Mouse (Mus musculus): ENCODE results near the gene Nfu1. TPM values are rescaled to one million over a fixed set of nuclear protein-coding genes. Genes with fewer than 3 reads are reported as not detected.

Nfu1 gene
- polyA plus RNA-seq, 1 experiment from 2014 or later: 75.6 TPM

GRCm38 (mm10) chr6:87070641-87071040 is 61.6 kb downstream of the Nfu1 start:
- Histone ChIP-seq H3K4me2 (replicated peaks; ENCODE audit: low read depth) (no peak overlapping the region), H3K4me3 (ENCODE audit: low read depth, low read length) (no peak overlapping the region), H3K27ac (ENCODE audit: low read depth, low read length) (no peak overlapping the region), H3K9me3 (ENCODE audit: control insufficient read depth) (no peaks in the 10 kb centered on the region), H3K27me3 (replicated peaks; ENCODE audit: control insufficient read depth, insufficient read depth, low read length) (no peaks in the 10 kb centered on the region), H3K9ac (ENCODE audit: low read depth, low read length) (no peak overlapping the region), H3K4me1 (replicated peaks; ENCODE audit: control insufficient read depth, insufficient read depth, low read length) (no peaks in the 10 kb centered on the region), H3K36me3 (ENCODE audit: control insufficient read depth, insufficient read depth) (peaks cover 67% of the 10 kb centered on the region)
- TF ChIP-seq CTCF (IDR thresholded peaks at IDR 0.05; ENCODE audit: low read depth): no peak
- 82% methylated on average over 4 of the region's 4 CpGs for WGBS
- no peak for ATAC-seq

- no peak overlapping the region for H3K4me2 ChIP-seq (replicated peaks; ENCODE audit: low read depth)
- peaks cover 63% of the 10 kb centered on the region for H3K36me3 ChIP-seq (ENCODE audit: control insufficient read depth, insufficient read depth)
- ATAC-seq: no peak
- no peak for TF ChIP-seq CTCF (IDR thresholded peaks at IDR 0.05; ENCODE audit: low read depth)
- H3K4me1 ChIP-seq (replicated peaks; ENCODE audit: control insufficient read depth, insufficient read depth, low read length): no peaks in the 10 kb centered on the region
- no peak overlapping the region for H3K9ac ChIP-seq (ENCODE audit: low read depth, low read length)
- H3K27me3 ChIP-seq (replicated peaks; ENCODE audit: control insufficient read depth, insufficient read depth, low read length): no peaks in the 10 kb centered on the region
- no peak overlapping the region for H3K27ac ChIP-seq (ENCODE audit: low read depth, low read length)
- no peaks in the 10 kb centered on the region for H3K9me3 ChIP-seq (ENCODE audit: control insufficient read depth)
- no peak overlapping the region for H3K4me3 ChIP-seq (ENCODE audit: low read depth, low read length)
- 43% methylated on average over 4 of the region's 4 CpGs for WGBS
These were observed 63.7 kb downstream of the Nfu1 start for GRCm38 (mm10) chr6:87072759-87073158.

- Histone ChIP-seq H3K9ac (ENCODE audit: low read depth, low read length) (no peak overlapping the region), H3K36me3 (ENCODE audit: control insufficient read depth, insufficient read depth) (peaks cover 71% of the 10 kb centered on the region), H3K4me3 (ENCODE audit: low read depth, low read length) (no peak overlapping the region), H3K9me3 (ENCODE audit: control insufficient read depth) (no peaks in the 10 kb centered on the region), H3K4me2 (replicated peaks; ENCODE audit: low read depth) (no peak overlapping the region), H3K4me1 (replicated peaks; ENCODE audit: control insufficient read depth, insufficient read depth, low read length) (no peaks in the 10 kb centered on the region), H3K27ac (ENCODE audit: low read depth, low read length) (no peak overlapping the region), H3K27me3 (replicated peaks; ENCODE audit: control insufficient read depth, insufficient read depth, low read length) (no peaks in the 10 kb centered on the region)
- ATAC-seq: no peak
- no peak for TF ChIP-seq CTCF (IDR thresholded peaks at IDR 0.05; ENCODE audit: low read depth)
- 68% methylated on average over 3 of the region's 3 CpGs for WGBS
These were observed 66.2 kb downstream of the Nfu1 start for GRCm38 (mm10) chr6:87075092-87075685.

Other genes starting within 250 kb of the Nfu1 start
- gene Anxa4, start 215.7 kb upstream of the Nfu1 start, polyA plus RNA-seq (2015; fragmentation: Nextera tagmentation; extraction: Ambion mirVana): 541 and 578 TPM in 2 replicates
- gene Aak1, start 159.7 kb upstream of the Nfu1 start, polyA plus RNA-seq (2015; fragmentation: Nextera tagmentation; extraction: Ambion mirVana): 5.7 and 7.2 TPM in 2 replicates
- 17.5 and 18.8 TPM in 2 replicates for gene Gfpt1, start 33.6 kb downstream of the Nfu1 start, polyA plus RNA-seq (2015; fragmentation: Nextera tagmentation; extraction: Ambion mirVana)
- 0.18 and 0.25 TPM in 2 replicates for gene D6Ertd527e, start 95.5 kb downstream of the Nfu1 start, polyA plus RNA-seq (2015; fragmentation: Nextera tagmentation; extraction: Ambion mirVana)